Mouse (Mus musculus): ENCODE measurements around the gene Fdxr. TPM values are rescaled to one million over a fixed set of nuclear protein-coding genes. Genes with fewer than 3 reads are reported as not detected.

Fdxr gene
- polyA plus RNA-seq, 1 experiment from 2014 or later, result 15.2 TPM

DNA sequence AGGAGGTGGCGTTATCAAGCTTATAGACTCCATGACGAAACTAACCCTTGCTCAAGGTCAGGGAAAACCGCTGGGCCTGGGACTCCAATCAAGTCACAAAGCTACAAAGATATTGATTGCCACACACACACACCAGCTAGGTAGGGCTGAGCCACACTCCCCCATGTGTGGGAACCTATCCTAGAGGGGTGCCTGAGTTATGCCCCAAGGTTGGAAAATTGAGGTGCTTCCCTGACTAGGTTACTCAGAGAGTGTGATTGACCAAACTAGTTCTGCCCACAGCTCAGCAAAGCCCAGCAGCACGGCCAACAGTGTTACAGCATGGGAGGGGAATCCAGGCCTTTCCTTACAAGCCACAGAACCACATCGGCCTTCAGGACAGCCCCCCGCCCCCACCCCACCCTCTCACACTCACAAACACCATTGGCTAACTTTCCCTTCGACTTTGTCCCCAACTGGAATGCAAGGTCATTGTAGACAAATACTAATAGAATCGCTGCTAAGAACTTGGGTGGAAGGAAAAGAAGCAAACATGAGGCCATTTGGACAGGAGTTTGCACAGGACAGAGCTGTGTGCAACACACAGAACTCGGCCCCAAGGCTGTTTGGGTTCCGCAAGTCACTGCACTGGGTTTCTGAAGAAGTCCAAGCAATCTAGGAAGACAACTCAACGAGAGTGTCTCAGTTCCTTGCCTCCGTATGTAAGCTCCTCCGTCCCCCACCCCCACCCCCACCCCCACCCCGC lies 16.0 kb upstream of the Fdxr start:
- Histone ChIP-seq H3K27ac (no peak overlapping the region), H3K4me3 (replicated peaks; ENCODE audit: low read length) (no peak overlapping the region), H3K36me3 (replicated peaks; ENCODE audit: control insufficient read depth, insufficient read depth) (no peaks in the 10 kb centered on the region), H3K4me1 (replicated peaks; ENCODE audit: control insufficient read depth, insufficient read depth, low read length) (peaks cover 6% of the 10 kb centered on the region), H3K27me3 (ENCODE audit: control insufficient read depth, insufficient read depth, low read length) (peaks cover 7% of the 10 kb centered on the region; the same call in 1 of the 2 replicates), H3K4me2 (replicated peaks) (no peak overlapping the region), H3K9me3 (ENCODE audit: control insufficient read depth, low read length) (no peaks in the 10 kb centered on the region), H3K9ac (no peak overlapping the region)
- no peak for DNase-seq (ENCODE audit: low spot score)
- no peak for ATAC-seq (ENCODE audit: low FRiP score)
- WGBS, result 75% methylated on average over 14 of the region's 14 CpGs

DNA sequence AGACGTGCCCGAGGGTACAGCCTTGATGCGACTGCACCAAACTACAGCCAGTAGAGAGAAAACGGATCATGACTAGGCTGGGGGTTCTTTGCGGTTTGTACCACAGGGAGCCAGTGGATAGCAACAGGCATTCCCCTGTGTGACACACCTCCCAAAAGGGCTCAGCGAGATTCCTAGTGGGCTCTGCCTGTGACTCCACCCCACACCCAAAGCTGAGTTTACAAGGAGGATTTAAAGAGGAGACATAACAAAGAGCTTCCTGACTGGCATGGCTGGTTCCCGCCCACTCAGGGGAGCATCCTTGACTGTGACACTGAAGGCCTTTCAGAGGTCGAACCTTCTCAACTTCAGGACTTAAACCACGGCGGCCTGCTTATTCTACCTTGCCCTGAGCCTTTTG lies 14.7 kb upstream of the Fdxr start:
- H3K9me3 ChIP-seq (ENCODE audit: control insufficient read depth, low read length), result no peaks in the 10 kb centered on the region
- no peaks in the 10 kb centered on the region for H3K36me3 ChIP-seq (replicated peaks; ENCODE audit: control insufficient read depth, insufficient read depth)
- H3K27ac ChIP-seq, result no peak overlapping the region
- no peak overlapping the region for H3K4me2 ChIP-seq (replicated peaks)
- WGBS, result 85% methylated on average over 10 of the region's 10 CpGs
- ATAC-seq (ENCODE audit: low FRiP score) (no peak), DNase-seq (ENCODE audit: low spot score) (no peak)
- H3K4me1 ChIP-seq (replicated peaks; ENCODE audit: control insufficient read depth, insufficient read depth, low read length), result peaks cover 4% of the 10 kb centered on the region
- peaks cover 3% of the 10 kb centered on the region; the same call in 1 of the 2 replicates for H3K27me3 ChIP-seq (ENCODE audit: control insufficient read depth, insufficient read depth, low read length)
- no peak overlapping the region for H3K4me3 ChIP-seq (replicated peaks; ENCODE audit: low read length)
- H3K9ac ChIP-seq, result no peak overlapping the region

DNA sequence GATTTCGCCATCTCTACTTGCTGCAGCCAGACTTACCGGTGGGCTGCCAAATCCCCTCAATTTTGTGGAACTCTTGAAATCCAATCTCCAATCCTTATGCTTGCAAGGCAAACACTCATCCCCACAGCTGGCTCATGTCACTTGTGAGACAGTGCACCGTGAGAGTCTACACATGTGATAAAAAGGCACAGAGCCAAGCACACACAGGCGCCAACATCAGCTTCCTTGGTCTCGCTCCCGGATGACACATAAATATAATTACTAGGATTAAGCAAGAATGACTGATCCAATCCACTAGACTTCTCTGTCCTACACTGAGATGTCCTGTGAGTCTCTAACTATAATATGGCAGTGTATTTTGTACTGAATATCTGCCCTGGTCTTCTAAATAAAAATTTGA lies 14.1 kb upstream of the Fdxr start:
- no peak for DNase-seq (ENCODE audit: low spot score)
- no peak overlapping the region for H3K4me3 ChIP-seq (replicated peaks; ENCODE audit: low read length)
- WGBS, result 81% methylated on average over 6 of the region's 6 CpGs

DNA sequence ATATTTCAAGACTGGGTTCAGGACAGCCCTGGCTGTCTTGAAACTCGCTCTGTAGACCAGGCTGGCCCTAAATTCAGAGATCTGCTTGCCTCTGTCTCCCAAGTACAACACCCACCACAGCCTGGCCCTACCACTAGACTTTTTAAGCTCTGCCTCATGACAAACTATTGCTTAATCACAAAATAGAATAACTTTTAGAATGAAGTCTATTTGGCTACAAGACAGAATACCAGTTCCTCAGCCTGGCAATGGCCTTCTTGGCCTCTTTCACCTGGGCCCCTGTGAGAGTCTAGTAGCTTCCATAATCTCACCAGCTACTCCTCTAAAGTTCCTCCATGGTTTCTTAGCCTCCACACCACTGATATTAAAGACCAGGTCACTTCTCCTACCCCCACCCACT lies 13.5 kb upstream of the Fdxr start:
- Histone ChIP-seq H3K36me3 (replicated peaks; ENCODE audit: control insufficient read depth, insufficient read depth) (no peaks in the 10 kb centered on the region), H3K9me3 (ENCODE audit: control insufficient read depth, low read length) (no peaks in the 10 kb centered on the region), H3K4me3 (replicated peaks; ENCODE audit: low read length) (no peak overlapping the region), H3K27ac (no peak overlapping the region), H3K27me3 (ENCODE audit: control insufficient read depth, insufficient read depth, low read length) (no peaks in the 10 kb centered on the region), H3K4me2 (replicated peaks) (no peak overlapping the region), H3K9ac (no peak overlapping the region), H3K4me1 (replicated peaks; ENCODE audit: control insufficient read depth, insufficient read depth, low read length) (0 out of 2 replicates have a peak, but pooled peaks cover 5% of the 10 kb centered on the region)
- WGBS, result 84% methylated on average over 1 of the region's 1 CpGs
- no peak for ATAC-seq (ENCODE audit: low FRiP score)
- DNase-seq (ENCODE audit: low spot score), result no peak

More for the DNA sequence above, 14.1 kb upstream of the Fdxr start:
- H3K36me3 ChIP-seq (replicated peaks; ENCODE audit: control insufficient read depth, insufficient read depth), result no peaks in the 10 kb centered on the region
- no peak overlapping the region for H3K4me2 ChIP-seq (replicated peaks)
- no peak overlapping the region for H3K9ac ChIP-seq
- no peaks in the 10 kb centered on the region for H3K27me3 ChIP-seq (ENCODE audit: control insufficient read depth, insufficient read depth, low read length)
- H3K27ac ChIP-seq, result no peak overlapping the region
- H3K4me1 ChIP-seq (replicated peaks; ENCODE audit: control insufficient read depth, insufficient read depth, low read length), result 0 out of 2 replicates have a peak, but pooled peaks cover 5% of the 10 kb centered on the region
- no peaks in the 10 kb centered on the region for H3K9me3 ChIP-seq (ENCODE audit: control insufficient read depth, low read length)
- ATAC-seq (ENCODE audit: low FRiP score), result no peak

DNA sequence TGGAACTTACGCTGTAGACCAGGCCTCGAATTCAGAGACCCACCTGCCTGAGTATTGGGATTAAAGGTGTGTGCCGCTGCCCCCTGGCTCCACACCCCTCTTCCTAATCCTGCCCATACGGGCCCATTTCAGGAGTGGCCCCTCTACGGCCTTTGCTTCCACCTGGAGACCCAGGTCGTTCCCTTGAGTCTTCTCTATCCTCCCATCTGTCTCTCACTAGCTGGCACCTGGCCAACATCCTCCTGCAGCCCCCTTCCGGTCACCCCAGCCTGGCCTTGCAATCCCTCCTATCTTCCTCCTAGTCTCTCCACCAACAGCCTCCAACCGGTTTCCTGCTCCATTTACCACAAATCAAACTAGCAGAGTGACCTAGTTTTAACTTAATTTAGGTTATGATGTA lies 13.0 kb upstream of the Fdxr start:
- WGBS, result 81% methylated on average over 8 of the region's 8 CpGs
- no peak overlapping the region for H3K27ac ChIP-seq

DNA sequence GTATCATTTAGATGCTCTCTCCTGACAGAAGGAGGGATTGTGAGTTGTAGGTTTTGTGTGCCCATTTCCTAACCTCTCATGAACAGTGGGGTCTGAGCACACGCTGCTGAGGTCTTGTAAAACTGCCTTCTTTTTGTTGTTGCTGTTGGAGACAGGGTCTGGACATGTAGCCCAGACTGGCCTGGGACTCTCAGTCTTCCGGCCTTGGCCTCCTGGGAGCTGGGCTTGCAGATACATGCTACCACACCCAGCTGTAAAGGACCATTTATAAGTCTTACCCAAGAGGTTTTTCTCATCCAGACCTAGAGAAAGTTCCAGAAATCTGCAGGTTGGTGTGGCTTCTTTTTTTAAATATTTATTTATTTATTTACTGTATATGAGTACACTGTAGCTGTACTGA lies 11.5 kb upstream of the Fdxr start:
- 95% methylated on average over 2 of the region's 2 CpGs for WGBS
- no peak overlapping the region for H3K9ac ChIP-seq
- no peak overlapping the region for H3K4me3 ChIP-seq (replicated peaks; ENCODE audit: low read length)
- H3K4me1 ChIP-seq (replicated peaks; ENCODE audit: control insufficient read depth, insufficient read depth, low read length), result 0 out of 2 replicates have a peak, but pooled peaks cover 5% of the 10 kb centered on the region
- no peak overlapping the region for H3K27ac ChIP-seq
- no peak overlapping the region for H3K4me2 ChIP-seq (replicated peaks)
- no peaks in the 10 kb centered on the region for H3K27me3 ChIP-seq (ENCODE audit: control insufficient read depth, insufficient read depth, low read length)
- ATAC-seq (ENCODE audit: low FRiP score), result no peak
- H3K9me3 ChIP-seq (ENCODE audit: control insufficient read depth, low read length), result no peaks in the 10 kb centered on the region
- DNase-seq (ENCODE audit: low spot score), result no peak
- H3K36me3 ChIP-seq (replicated peaks; ENCODE audit: control insufficient read depth, insufficient read depth), result no peaks in the 10 kb centered on the region

More for the DNA sequence above, 13.0 kb upstream of the Fdxr start:
- Histone ChIP-seq H3K4me2 (replicated peaks) (no peak overlapping the region), H3K36me3 (replicated peaks; ENCODE audit: control insufficient read depth, insufficient read depth) (no peaks in the 10 kb centered on the region), H3K4me1 (replicated peaks; ENCODE audit: control insufficient read depth, insufficient read depth, low read length) (0 out of 2 replicates have a peak, but pooled peaks cover 5% of the 10 kb centered on the region), H3K27me3 (ENCODE audit: control insufficient read depth, insufficient read depth, low read length) (no peaks in the 10 kb centered on the region), H3K9me3 (ENCODE audit: control insufficient read depth, low read length) (no peaks in the 10 kb centered on the region), H3K4me3 (replicated peaks; ENCODE audit: low read length) (no peak overlapping the region), H3K9ac (no peak overlapping the region)
- ATAC-seq (ENCODE audit: low FRiP score) (no peak), DNase-seq (ENCODE audit: low spot score) (no peak)

DNA sequence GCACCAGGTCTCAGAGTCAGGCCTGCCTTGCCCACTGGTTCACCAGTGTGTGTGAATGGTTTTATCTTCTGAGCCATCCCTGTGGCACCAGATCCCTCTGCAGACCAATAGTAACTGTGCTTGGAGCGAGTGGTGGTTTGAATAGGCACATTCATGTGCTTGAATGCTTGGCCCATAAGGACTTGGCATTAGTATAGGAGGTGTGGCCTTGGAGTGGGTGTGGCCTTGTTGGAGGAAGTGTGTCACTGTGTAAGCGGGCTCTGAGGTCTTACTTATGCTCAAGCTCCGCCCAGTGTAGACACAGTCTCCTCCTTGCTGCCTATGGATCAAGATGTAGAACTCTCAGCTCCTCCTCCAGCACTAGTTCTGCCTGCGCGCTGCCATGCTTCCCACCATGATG lies 10.5 kb upstream of the Fdxr start:
- Histone ChIP-seq H3K4me1 (replicated peaks; ENCODE audit: control insufficient read depth, insufficient read depth, low read length) (0 out of 2 replicates have a peak, but pooled peaks cover 5% of the 10 kb centered on the region), H3K9me3 (ENCODE audit: control insufficient read depth, low read length) (no peaks in the 10 kb centered on the region), H3K27me3 (ENCODE audit: control insufficient read depth, insufficient read depth, low read length) (no peaks in the 10 kb centered on the region), H3K9ac (no peak overlapping the region), H3K4me3 (replicated peaks; ENCODE audit: low read length) (no peak overlapping the region), H3K27ac (no peak overlapping the region), H3K4me2 (replicated peaks) (no peak overlapping the region), H3K36me3 (replicated peaks; ENCODE audit: control insufficient read depth, insufficient read depth) (no peaks in the 10 kb centered on the region)
- no peak for ATAC-seq (ENCODE audit: low FRiP score)
- DNase-seq (ENCODE audit: low spot score), result no peak
- WGBS, result 87% methylated on average over 5 of the region's 5 CpGs

DNA sequence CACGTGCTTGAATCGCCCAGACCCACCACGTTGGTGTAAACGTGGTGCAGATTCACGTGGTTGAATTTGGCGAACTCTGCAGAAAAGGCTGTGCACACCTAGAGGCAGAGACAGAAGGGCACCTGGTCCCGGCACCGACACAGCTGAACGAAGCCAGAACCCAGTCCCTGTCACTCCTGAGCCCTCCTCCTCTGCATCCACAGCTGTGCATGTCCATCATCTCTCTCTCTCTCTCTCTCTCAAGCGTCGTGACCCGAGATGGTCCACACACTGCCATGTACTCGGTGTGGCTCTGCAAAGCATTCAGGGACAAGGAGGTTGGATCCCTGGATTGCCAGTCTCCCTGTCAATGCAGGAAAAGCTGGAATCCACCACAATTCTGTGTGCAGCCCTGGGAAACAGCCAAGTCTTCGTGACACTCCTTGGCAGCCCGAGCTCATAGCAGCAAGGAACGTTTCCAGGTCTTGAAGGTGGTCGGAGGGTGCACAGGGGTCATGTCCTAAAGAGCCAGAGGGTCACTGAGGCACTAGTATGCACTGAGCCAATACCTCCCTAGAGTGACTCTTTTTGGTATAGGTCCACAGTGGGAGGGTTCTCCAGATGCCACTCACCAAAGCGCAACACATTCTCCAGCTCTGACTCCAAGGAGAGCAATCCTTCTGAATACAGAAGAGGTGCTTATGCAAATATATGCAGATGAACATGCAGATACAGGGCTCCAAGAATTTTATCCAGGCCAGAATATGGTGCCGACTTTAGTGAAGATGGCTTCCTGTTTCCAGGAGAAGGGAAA lies 9.5 kb upstream of the Fdxr start:
- Histone ChIP-seq H3K9me3 (ENCODE audit: control insufficient read depth, low read length) (no peaks in the 10 kb centered on the region), H3K4me1 (replicated peaks; ENCODE audit: control insufficient read depth, insufficient read depth, low read length) (0 out of 2 replicates have a peak, but pooled peaks cover 5% of the 10 kb centered on the region), H3K4me3 (replicated peaks; ENCODE audit: low read length) (no peak overlapping the region), H3K9ac (no peak overlapping the region), H3K36me3 (replicated peaks; ENCODE audit: control insufficient read depth, insufficient read depth) (no peaks in the 10 kb centered on the region), H3K27ac (peak overlapping the region; percentile 26; the same call in 1 of the 2 replicates), H3K4me2 (replicated peaks) (no peak overlapping the region), H3K27me3 (ENCODE audit: control insufficient read depth, insufficient read depth, low read length) (no peaks in the 10 kb centered on the region)
- no peak for ATAC-seq (ENCODE audit: low FRiP score)
- 68% methylated on average over 19 of the region's 19 CpGs for WGBS
- DNase-seq (ENCODE audit: low spot score), result no peak

DNA sequence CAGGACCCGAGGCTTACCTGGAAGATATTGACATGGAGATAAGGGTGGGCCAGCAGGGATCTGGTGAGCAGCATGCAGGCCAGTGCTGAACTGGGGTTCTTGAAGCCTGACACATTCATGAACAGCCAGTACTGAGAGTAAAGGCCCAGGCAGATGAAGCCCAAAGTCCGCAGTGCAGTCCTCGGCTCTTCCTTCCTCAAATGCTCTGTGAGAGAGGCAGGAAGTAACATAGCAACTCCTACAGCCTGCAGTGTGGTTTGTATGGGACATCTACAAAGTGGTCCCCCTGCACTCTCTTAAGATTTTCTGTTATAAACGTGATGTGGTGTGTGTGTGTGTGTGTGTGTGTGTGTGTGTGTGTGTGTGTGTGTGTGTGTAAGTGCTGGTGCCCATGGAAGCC lies 8.4 kb upstream of the Fdxr start:
- H3K9me3 ChIP-seq (ENCODE audit: control insufficient read depth, low read length), result no peaks in the 10 kb centered on the region

More for the DNA sequence above, 8.4 kb upstream of the Fdxr start:
- DNase-seq (ENCODE audit: low spot score), result no peak
- Histone ChIP-seq H3K4me2 (replicated peaks) (no peak overlapping the region), H3K27me3 (ENCODE audit: control insufficient read depth, insufficient read depth, low read length) (no peaks in the 10 kb centered on the region), H3K9ac (no peak overlapping the region), H3K4me1 (replicated peaks; ENCODE audit: control insufficient read depth, insufficient read depth, low read length) (0 out of 2 replicates have a peak, but pooled peaks cover 5% of the 10 kb centered on the region), H3K27ac (no peak overlapping the region), H3K36me3 (replicated peaks; ENCODE audit: control insufficient read depth, insufficient read depth) (no peaks in the 10 kb centered on the region), H3K4me3 (replicated peaks; ENCODE audit: low read length) (no peak overlapping the region)
- no peak for ATAC-seq (ENCODE audit: low FRiP score)
- WGBS, result 87% methylated on average over 4 of the region's 4 CpGs

All from hindbrain, embryonic 14.5 days (tissue).